Mouse (Mus musculus): Measurements from ENCODE around the gene Ubald1. TPM values are rescaled to one million over a fixed set of nuclear protein-coding genes. Genes with fewer than 3 reads are reported as not detected.

Ubald1 gene
- polyA plus RNA-seq, 1 experiment from 2014 or later: 22.9 TPM

- 97% methylated on average over 8 of the region's 8 CpGs for WGBS
- no peak overlapping the region for H3K4me2 ChIP-seq (replicated peaks; ENCODE audit: low read depth)
- no peak overlapping the region for H3K4me3 ChIP-seq (ENCODE audit: low read depth, low read length)
- peaks cover 62% of the 10 kb centered on the region for H3K36me3 ChIP-seq (ENCODE audit: control insufficient read depth, insufficient read depth)
- no peak overlapping the region for H3K9ac ChIP-seq (ENCODE audit: low read depth, low read length)
- no peak for TF ChIP-seq CTCF (IDR thresholded peaks at IDR 0.05; ENCODE audit: low read depth)
- ATAC-seq: no peak
- H3K27ac ChIP-seq (ENCODE audit: low read depth, low read length): no peak overlapping the region
- no peaks in the 10 kb centered on the region for H3K9me3 ChIP-seq (ENCODE audit: control insufficient read depth)
- H3K27me3 ChIP-seq (replicated peaks; ENCODE audit: control insufficient read depth, insufficient read depth, low read length): no peaks in the 10 kb centered on the region
- no peaks in the 10 kb centered on the region for H3K4me1 ChIP-seq (replicated peaks; ENCODE audit: control insufficient read depth, insufficient read depth, low read length)
Measured at GRCm38 (mm10) chr16:4910758-4911157, 30.6 kb upstream of the Ubald1 start.

- Histone ChIP-seq H3K9me3 (ENCODE audit: control insufficient read depth) (no peaks in the 10 kb centered on the region), H3K4me3 (ENCODE audit: low read depth, low read length) (no peak overlapping the region), H3K9ac (ENCODE audit: low read depth, low read length) (no peak overlapping the region), H3K4me2 (replicated peaks; ENCODE audit: low read depth) (no peak overlapping the region), H3K36me3 (ENCODE audit: control insufficient read depth, insufficient read depth) (peaks cover 58% of the 10 kb centered on the region), H3K27me3 (replicated peaks; ENCODE audit: control insufficient read depth, insufficient read depth, low read length) (no peaks in the 10 kb centered on the region), H3K27ac (ENCODE audit: low read depth, low read length) (no peak overlapping the region), H3K4me1 (replicated peaks; ENCODE audit: control insufficient read depth, insufficient read depth, low read length) (no peaks in the 10 kb centered on the region)
- 97% methylated on average over 2 of the region's 2 CpGs for WGBS
- peak; percentile 63 for TF ChIP-seq CTCF (IDR thresholded peaks at IDR 0.05; ENCODE audit: low read depth)
- no peak for ATAC-seq
Measured at GRCm38 (mm10) chr16:4909745-4910144, 29.6 kb upstream of the Ubald1 start.

- Histone ChIP-seq H3K36me3 (ENCODE audit: control insufficient read depth, insufficient read depth) (peaks cover 43% of the 10 kb centered on the region), H3K27ac (ENCODE audit: low read depth, low read length) (no peak overlapping the region), H3K9ac (ENCODE audit: low read depth, low read length) (no peak overlapping the region), H3K4me2 (replicated peaks; ENCODE audit: low read depth) (no peak overlapping the region), H3K9me3 (ENCODE audit: control insufficient read depth) (no peaks in the 10 kb centered on the region), H3K4me3 (ENCODE audit: low read depth, low read length) (no peak overlapping the region), H3K27me3 (replicated peaks; ENCODE audit: control insufficient read depth, insufficient read depth, low read length) (no peaks in the 10 kb centered on the region), H3K4me1 (replicated peaks; ENCODE audit: control insufficient read depth, insufficient read depth, low read length) (no peaks in the 10 kb centered on the region)
- no peak for TF ChIP-seq CTCF (IDR thresholded peaks at IDR 0.05; ENCODE audit: low read depth)
- no peak for ATAC-seq
- 55% methylated on average over 5 of the region's 5 CpGs for WGBS
Measured at GRCm38 (mm10) chr16:4907972-4908371, 27.9 kb upstream of the Ubald1 start.

- Histone ChIP-seq H3K27ac (ENCODE audit: low read depth, low read length) (no peak overlapping the region; the same call in 1 of the 2 replicates), H3K4me2 (replicated peaks; ENCODE audit: low read depth) (no peak overlapping the region), H3K9me3 (ENCODE audit: control insufficient read depth) (no peaks in the 10 kb centered on the region), H3K27me3 (replicated peaks; ENCODE audit: control insufficient read depth, insufficient read depth, low read length) (no peaks in the 10 kb centered on the region), H3K36me3 (ENCODE audit: control insufficient read depth, insufficient read depth) (peaks cover 37% of the 10 kb centered on the region), H3K4me3 (ENCODE audit: low read depth, low read length) (no peak overlapping the region), H3K9ac (ENCODE audit: low read depth, low read length) (no peak overlapping the region), H3K4me1 (replicated peaks; ENCODE audit: control insufficient read depth, insufficient read depth, low read length) (no peaks in the 10 kb centered on the region)
- no peak for TF ChIP-seq CTCF (IDR thresholded peaks at IDR 0.05; ENCODE audit: low read depth)
- 53% methylated on average over 2 of the region's 2 CpGs for WGBS
- no peak for ATAC-seq
Measured at GRCm38 (mm10) chr16:4907386-4907785, 27.3 kb upstream of the Ubald1 start.

GRCm38 (mm10) chr16:4906559-4906958 lies 26.4 kb upstream of the Ubald1 start:
- ATAC-seq: no peak
- H3K9me3 ChIP-seq (ENCODE audit: control insufficient read depth): no peaks in the 10 kb centered on the region
- no peaks in the 10 kb centered on the region for H3K27me3 ChIP-seq (replicated peaks; ENCODE audit: control insufficient read depth, insufficient read depth, low read length)
- no peak overlapping the region for H3K4me2 ChIP-seq (replicated peaks; ENCODE audit: low read depth)
- no peak overlapping the region for H3K4me3 ChIP-seq (ENCODE audit: low read depth, low read length)
- H3K9ac ChIP-seq (ENCODE audit: low read depth, low read length): no peak overlapping the region
- no peaks in the 10 kb centered on the region for H3K4me1 ChIP-seq (replicated peaks; ENCODE audit: control insufficient read depth, insufficient read depth, low read length)
- H3K27ac ChIP-seq (ENCODE audit: low read depth, low read length): no peak overlapping the region
- no peak for TF ChIP-seq CTCF (IDR thresholded peaks at IDR 0.05; ENCODE audit: low read depth)
- H3K36me3 ChIP-seq (ENCODE audit: control insufficient read depth, insufficient read depth): peaks cover 31% of the 10 kb centered on the region

GRCm38 (mm10) chr16:4905591-4905990 lies 25.5 kb upstream of the Ubald1 start:
- ATAC-seq: no peak
- Histone ChIP-seq H3K4me3 (ENCODE audit: low read depth, low read length) (no peak overlapping the region), H3K36me3 (ENCODE audit: control insufficient read depth, insufficient read depth) (peaks cover 27% of the 10 kb centered on the region), H3K9me3 (ENCODE audit: control insufficient read depth) (no peaks in the 10 kb centered on the region), H3K4me1 (replicated peaks; ENCODE audit: control insufficient read depth, insufficient read depth, low read length) (no peaks in the 10 kb centered on the region), H3K27ac (ENCODE audit: low read depth, low read length) (no peak overlapping the region), H3K9ac (ENCODE audit: low read depth, low read length) (no peak overlapping the region), H3K4me2 (replicated peaks; ENCODE audit: low read depth) (no peak overlapping the region), H3K27me3 (replicated peaks; ENCODE audit: control insufficient read depth, insufficient read depth, low read length) (no peaks in the 10 kb centered on the region)
- WGBS: 52% methylated on average over 1 of the region's 1 CpGs
- no peak for TF ChIP-seq CTCF (IDR thresholded peaks at IDR 0.05; ENCODE audit: low read depth)

GRCm38 (mm10) chr16:4904878-4905277 lies 24.8 kb upstream of the Ubald1 start:
- no peak overlapping the region for H3K4me3 ChIP-seq (ENCODE audit: low read depth, low read length)
- H3K27me3 ChIP-seq (replicated peaks; ENCODE audit: control insufficient read depth, insufficient read depth, low read length): no peaks in the 10 kb centered on the region
- no peak overlapping the region for H3K4me2 ChIP-seq (replicated peaks; ENCODE audit: low read depth)
- TF ChIP-seq CTCF (IDR thresholded peaks at IDR 0.05; ENCODE audit: low read depth): no peak
- peaks cover 23% of the 10 kb centered on the region for H3K36me3 ChIP-seq (ENCODE audit: control insufficient read depth, insufficient read depth)
- H3K9ac ChIP-seq (ENCODE audit: low read depth, low read length): no peak overlapping the region
- no peaks in the 10 kb centered on the region for H3K9me3 ChIP-seq (ENCODE audit: control insufficient read depth)
- ATAC-seq: peak; percentile 61
- 74% methylated on average over 3 of the region's 3 CpGs for WGBS
- H3K4me1 ChIP-seq (replicated peaks; ENCODE audit: control insufficient read depth, insufficient read depth, low read length): no peaks in the 10 kb centered on the region
- H3K27ac ChIP-seq (ENCODE audit: low read depth, low read length): no peak overlapping the region
